Mouse (Mus musculus) neutrophil, adult 5-6 weeks (primary cell): ENCODE results near the gene 4930562C15Rik. TPM values are rescaled to one million over a fixed set of nuclear protein-coding genes. Genes with fewer than 3 reads are reported as not detected.
"Not testable (repeated sequence)": the region's sequence is repeated elsewhere in the genome, so short reads cannot be mapped to it uniquely, and the experiment has no call there.

Source experiments
- ATAC-seq: fragments of 151-379, 151-347 bp; 2 replicates; pipeline ENCODE4 v1.8.0; 2017; ENCODE audit warnings: mild to moderate bottlenecking, moderate TSS enrichment; ENCODE audit not compliant: insufficient number of reproducible peaks, poor library complexity, low FRiP score, severe bottlenecking; ENCODE audit errors: extremely low read depth
- total RNA-seq: library from RNA; stranded (forward); fragments of 200-1000 nt; gene quantifications from 2 replicates; pipeline ENCODE4 v1.2.3, GENCODE M21; 2017

The 4930562C15Rik gene
- 0.58 and 2.6 TPM in 2 replicates for total RNA-seq

- no peak for ATAC-seq
Observed at GRCm38 (mm10) chr16:4835191-4835590, at the start of gene 4930562C15Rik. Gene 4930562C15Rik, plus strand, starts transcription at chr16:4835416.

- no peak for ATAC-seq
Observed at GRCm38 (mm10) chr16:4785706-4786105, 49.5 kb upstream of the 4930562C15Rik start.

GRCm38 (mm10) chr16:4788176-4788575 lies 47.0 kb upstream of the 4930562C15Rik start:
- no peak for ATAC-seq

GRCm38 (mm10) chr16:4789311-4789768 lies 45.9 kb upstream of the 4930562C15Rik start:
- no peak for ATAC-seq

- ATAC-seq: peak; percentile 93
Observed at GRCm38 (mm10) chr16:4789810-4790559, 45.2 kb upstream of the 4930562C15Rik start, which contains the start of gene Cdip1. Gene Cdip1, minus strand, starts transcription at chr16:4790292.

DNA sequence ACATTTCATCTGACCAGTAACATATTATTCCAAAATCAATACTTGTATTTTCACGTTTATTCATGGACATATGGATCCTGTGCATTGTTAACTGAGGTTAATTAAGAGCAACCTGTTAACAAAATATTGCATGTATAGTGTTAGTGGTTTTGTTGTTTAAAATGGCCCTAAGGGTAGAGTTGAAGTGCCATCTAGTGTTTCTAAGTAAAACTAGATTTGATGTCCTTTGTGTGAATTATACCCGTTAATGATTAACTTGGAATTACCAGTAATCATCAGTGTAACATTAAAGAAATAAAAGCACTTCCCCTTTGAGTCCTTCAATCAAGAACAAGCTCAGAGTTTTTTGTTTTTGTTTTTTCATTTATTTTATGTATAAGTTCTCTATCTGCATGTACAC lies 43.9 kb upstream of the 4930562C15Rik start:
- ATAC-seq: no peak

DNA sequence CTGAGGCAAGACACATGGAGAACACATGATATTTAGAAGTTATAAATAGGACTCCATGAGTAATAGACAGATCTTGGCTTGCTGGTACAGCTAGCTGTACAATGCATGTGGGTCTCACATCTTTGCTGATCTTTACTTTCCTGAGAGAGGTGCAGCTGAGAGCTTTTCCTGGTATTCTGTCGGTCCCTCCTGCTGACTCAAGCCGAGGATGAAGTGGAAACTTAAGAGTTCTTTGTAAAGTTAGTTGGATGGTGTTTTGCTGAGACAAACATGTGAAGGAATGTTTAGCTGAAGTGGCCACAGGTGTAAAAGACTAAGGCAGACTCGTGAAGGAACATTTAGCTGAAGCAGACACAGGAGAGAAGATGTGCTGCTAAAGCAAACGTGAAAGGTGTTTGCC lies 38.6 kb upstream of the 4930562C15Rik start:
- ATAC-seq: no peak

GRCm38 (mm10) chr16:4818349-4818748 lies 16.9 kb upstream of the 4930562C15Rik start:
- ATAC-seq: no peak

- not testable (repeated sequence) for ATAC-seq
Observed at GRCm38 (mm10) chr16:4824466-4824865, 10.8 kb upstream of the 4930562C15Rik start.

- no peak for ATAC-seq
Observed at GRCm38 (mm10) chr16:4827639-4828038, 7.6 kb upstream of the 4930562C15Rik start.

GRCm38 (mm10) chr16:4829271-4829900 lies 5.8 kb upstream of the 4930562C15Rik start:
- no peak for ATAC-seq

- no peak for ATAC-seq
Observed at GRCm38 (mm10) chr16:4831650-4832419, 3.4 kb upstream of the 4930562C15Rik start.

DNA sequence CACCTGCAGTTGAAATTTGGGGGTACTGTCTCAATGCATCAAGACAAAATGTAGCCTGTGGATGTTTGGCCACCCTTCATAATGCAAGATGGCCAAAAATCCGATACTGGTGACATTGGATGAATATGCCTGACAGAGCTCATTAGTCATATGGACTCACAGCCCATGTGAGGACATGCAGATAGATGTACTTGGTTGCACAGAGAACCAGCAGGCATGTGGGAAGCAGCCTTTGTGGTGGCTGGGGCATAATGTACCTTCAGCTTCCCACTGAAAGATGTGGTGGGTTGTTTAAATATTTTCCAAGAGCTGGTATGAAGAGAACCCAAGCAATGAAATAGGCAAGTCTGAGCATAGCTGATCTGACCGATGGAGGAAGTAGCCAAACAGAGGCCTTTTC lies 1.4 kb upstream of the 4930562C15Rik start:
- ATAC-seq: no peak

- ATAC-seq: no peak
Observed at GRCm38 (mm10) chr16:4837631-4838030, 2.4 kb downstream of the 4930562C15Rik start.

DNA sequence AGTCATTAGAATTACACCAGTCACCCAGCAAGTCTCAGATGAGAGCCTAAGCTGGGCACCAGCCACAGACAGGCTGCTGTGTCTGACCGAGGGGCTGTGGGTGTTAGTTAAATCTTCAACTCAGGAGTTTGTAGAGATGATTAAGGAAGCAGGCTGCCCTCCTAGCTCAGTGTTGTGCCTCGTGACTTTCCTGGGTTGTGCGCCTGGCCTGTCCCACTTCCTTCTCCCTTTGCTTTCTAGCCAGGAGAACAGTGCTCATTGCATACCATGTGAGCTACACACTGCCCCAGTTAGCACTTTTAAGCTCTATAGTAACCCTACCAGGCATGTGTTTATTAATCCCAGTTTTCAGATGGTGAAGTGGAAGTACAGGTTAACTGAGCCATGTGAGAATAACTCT lies 4.3 kb downstream of the 4930562C15Rik start:
- no peak for ATAC-seq

- no peak for ATAC-seq
Observed at GRCm38 (mm10) chr16:4840231-4840630, 5.0 kb downstream of the 4930562C15Rik start.

DNA sequence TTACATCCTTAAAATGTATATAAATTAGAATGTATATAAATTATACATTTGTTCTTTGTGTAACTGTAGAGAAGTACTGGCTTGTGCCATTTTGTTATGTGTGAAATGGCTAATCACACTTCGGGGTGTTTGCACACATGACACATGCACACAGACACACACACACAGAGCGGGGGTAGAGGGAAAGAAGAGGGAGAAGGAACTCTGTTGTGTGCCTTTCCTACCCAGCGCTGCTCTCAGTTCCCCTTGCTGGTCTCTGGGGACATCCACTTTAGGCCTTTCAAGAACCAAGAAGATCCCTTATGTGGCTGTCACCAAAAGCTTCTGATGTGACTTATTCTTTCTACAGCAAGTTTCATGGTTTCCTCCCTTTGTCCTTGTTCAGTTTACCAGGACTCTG lies 11.8 kb downstream of the 4930562C15Rik start:
- ATAC-seq: peak; percentile 68; the same call in 1 of the 2 replicates

DNA sequence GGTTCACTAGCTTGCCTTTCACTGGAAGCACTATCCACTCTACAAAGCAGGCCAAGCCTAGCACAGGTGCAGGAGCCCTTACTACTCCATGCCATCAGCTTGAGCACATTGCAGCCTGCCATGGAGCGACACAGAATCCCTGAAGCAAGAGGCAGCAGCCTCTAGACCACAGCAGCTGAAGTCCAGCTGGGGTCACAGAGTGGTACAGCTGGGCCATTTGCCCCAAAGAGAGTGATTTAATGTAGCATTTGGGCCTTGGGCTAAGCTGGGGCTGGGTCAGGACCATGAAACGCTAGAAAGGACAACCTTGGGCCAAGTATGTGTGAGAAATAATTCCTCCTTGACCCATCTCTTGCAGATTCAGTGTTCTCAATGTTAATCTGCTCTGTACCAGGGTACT lies 12.9 kb downstream of the 4930562C15Rik start:
- no peak for ATAC-seq

DNA sequence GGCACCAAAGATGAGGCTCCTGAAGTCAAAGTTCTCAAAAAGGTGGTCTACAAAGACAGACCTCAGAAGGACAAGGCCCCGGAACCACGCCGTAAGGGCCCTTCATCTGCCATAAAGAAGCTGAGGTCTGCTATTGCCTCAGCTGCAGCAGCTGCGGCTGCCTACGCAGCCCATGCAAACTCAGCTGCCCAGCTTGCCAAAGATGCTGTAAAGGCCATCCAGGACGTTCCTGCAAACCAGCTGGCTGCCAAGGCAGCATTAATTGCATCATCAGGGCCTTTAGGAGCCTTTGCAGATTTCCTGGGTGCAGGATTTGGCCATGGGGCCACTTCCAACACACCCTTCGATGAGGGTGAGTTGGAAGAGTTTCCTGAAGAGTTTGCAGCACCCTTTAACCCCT lies 15.1 kb downstream of the 4930562C15Rik start:
- ATAC-seq: no peak
